Mouse (Mus musculus) hindbrain, embryonic 15.5 days (tissue): ENCODE measurements around the gene Gabrd. TPM values are rescaled to one million over a fixed set of nuclear protein-coding genes. Genes with fewer than 3 reads are reported as not detected.
"Not testable (repeated sequence)": the region's sequence is repeated elsewhere in the genome, so short reads cannot be mapped to it uniquely, and the experiment has no call there.

Source experiments
- ATAC-seq: fragments of 200-750 bp; cut with Nextera tagmentation; 2 replicates; pipeline ENCODE4 v1.8.0; 2017; ENCODE audit warnings: low read depth, moderate number of reproducible peaks, moderate TSS enrichment; ENCODE audit not compliant: low FRiP score
- H3K27ac ChIP-seq: fragments of 300-500 bp; sonication (generic); replicated peaks from 2 replicates; pipeline ENCODE4 v1.5.1; 2015; ENCODE audit warnings: mild to moderate bottlenecking, inconsistent platforms
- H3K27me3 ChIP-seq: fragments of 300-500 bp; sonication (generic); 2 replicates; pipeline ENCODE4 v1.6.1; 2015; ENCODE audit warnings: control low read depth, inconsistent platforms
- H3K36me3 ChIP-seq: fragments of 300-500 bp; sonication (generic); 2 replicates; pipeline ENCODE4 v1.6.1; 2015; ENCODE audit warnings: control low read depth, inconsistent platforms
- H3K4me1 ChIP-seq: fragments of 300-500 bp; sonication (generic); replicated peaks from 2 replicates; pipeline ENCODE4 v1.6.1; 2015; ENCODE audit warnings: control low read depth, inconsistent platforms
- H3K4me2 ChIP-seq: fragments of 300-500 bp; sonication (generic); 2 replicates; pipeline ENCODE4 v1.6.1; 2015; ENCODE audit warnings: moderate library complexity, mild to moderate bottlenecking, inconsistent platforms
- H3K4me3 ChIP-seq: fragments of 300-500 bp; sonication (generic); 2 replicates; pipeline ENCODE4 v1.5.1; 2015; ENCODE audit warnings: mild to moderate bottlenecking, inconsistent platforms
- H3K9ac ChIP-seq: fragments of 300-500 bp; sonication (generic); 2 replicates; pipeline ENCODE4 v1.6.1; 2015; ENCODE audit warnings: inconsistent platforms
- H3K9me3 ChIP-seq: fragments of 300-500 bp; sonication (generic); 2 replicates; pipeline ENCODE4 v1.6.1; 2016; ENCODE audit warnings: control low read depth, inconsistent platforms
- WGBS: fragments of 180-500 bp; shearing (Covaris S2); methylation state at CpG from one replicate; pipeline ENCODE4 v1.1.7; 2015; 5-methylcytosine and 5-hydroxymethylcytosine counted together
- polyA plus RNA-seq: library from polyadenylated mRNA; unstranded; fragments of >200 nt; fragmentation: Nextera tagmentation; extraction: Ambion mirVana; gene quantifications from 2 replicates; pipeline ENCODE4 v1.2.1, GENCODE M21; 2015

Gabrd gene
- polyA plus RNA-seq: 0.14 and 0.25 TPM in 2 replicates

GRCm38 (mm10) chr4:155397511-155398221, at the start of gene Gabrd:
Gene Gabrd (minus strand): TSS chr4:155398112.
- no peaks in the 10 kb centered on the region for H3K9me3 ChIP-seq
- under 1% methylated on average over 54 of the region's 57 CpGs for WGBS
- H3K27ac ChIP-seq: no peak within 1 kb of the TSS
- peak within 1 kb of the TSS; percentile 43 for H3K4me3 ChIP-seq
- ATAC-seq: 0 out of 2 replicates have a peak, but pooled peaks have one; percentile 30
- H3K27me3 ChIP-seq: peaks cover 44% of the 10 kb centered on the region
- H3K36me3 ChIP-seq: no peaks in the 10 kb centered on the region
- H3K4me2 ChIP-seq: peak within 1 kb of the TSS; percentile 79
- H3K9ac ChIP-seq: no peak within 1 kb of the TSS; the same call in none of the 2 replicates
- H3K4me1 ChIP-seq: peaks cover 10% of the 10 kb centered on the region

- H3K36me3 ChIP-seq: no peaks in the 10 kb centered on the region
- no peak overlapping the region for H3K4me3 ChIP-seq
- H3K27me3 ChIP-seq: no peaks in the 10 kb centered on the region
- ATAC-seq: no peak
- H3K4me1 ChIP-seq: no peaks in the 10 kb centered on the region
- H3K9me3 ChIP-seq: no peaks in the 10 kb centered on the region
- no peak overlapping the region for H3K9ac ChIP-seq
- 77% methylated on average over 3 of the region's 3 CpGs for WGBS
- H3K27ac ChIP-seq: no peak overlapping the region
- no peak overlapping the region for H3K4me2 ChIP-seq
These were observed 44.9 kb upstream of the Gabrd start for GRCm38 (mm10) chr4:155442808-155443207.

GRCm38 (mm10) chr4:155433993-155434392, 36.1 kb upstream of the Gabrd start:
- no peaks in the 10 kb centered on the region for H3K4me1 ChIP-seq
- 88% methylated on average over 5 of the region's 5 CpGs for WGBS
- no peak for ATAC-seq

GRCm38 (mm10) chr4:155432358-155432757, 34.4 kb upstream of the Gabrd start:
- 90% methylated on average over 6 of the region's 6 CpGs for WGBS
- Histone ChIP-seq H3K4me3 (no peak overlapping the region), H3K36me3 (no peaks in the 10 kb centered on the region)

More at GRCm38 (mm10) chr4:155433993-155434392, 36.1 kb upstream of the Gabrd start:
- no peaks in the 10 kb centered on the region for H3K9me3 ChIP-seq
- H3K9ac ChIP-seq: no peak overlapping the region
- no peaks in the 10 kb centered on the region for H3K36me3 ChIP-seq
- no peak overlapping the region for H3K27ac ChIP-seq
- H3K27me3 ChIP-seq: no peaks in the 10 kb centered on the region
- no peak overlapping the region for H3K4me2 ChIP-seq
- H3K4me3 ChIP-seq: no peak overlapping the region

GRCm38 (mm10) chr4:155429202-155429601, 31.3 kb upstream of the Gabrd start:
- no peak overlapping the region for H3K4me2 ChIP-seq
- H3K36me3 ChIP-seq: no peaks in the 10 kb centered on the region
- H3K27me3 ChIP-seq: no peaks in the 10 kb centered on the region
- WGBS: 90% methylated on average over 3 of the region's 3 CpGs
- H3K27ac ChIP-seq: no peak overlapping the region
- no peak for ATAC-seq
- no peaks in the 10 kb centered on the region for H3K9me3 ChIP-seq
- H3K4me1 ChIP-seq: no peaks in the 10 kb centered on the region
- no peak overlapping the region for H3K4me3 ChIP-seq
- no peak overlapping the region for H3K9ac ChIP-seq

More at GRCm38 (mm10) chr4:155432358-155432757, 34.4 kb upstream of the Gabrd start:
- Histone ChIP-seq H3K4me2 (no peak overlapping the region), H3K4me1 (no peaks in the 10 kb centered on the region), H3K27me3 (no peaks in the 10 kb centered on the region), H3K27ac (no peak overlapping the region), H3K9me3 (no peaks in the 10 kb centered on the region), H3K9ac (no peak overlapping the region)
- ATAC-seq: no peak

- H3K9ac ChIP-seq: no peak overlapping the region
These were observed 30.5 kb upstream of the Gabrd start for GRCm38 (mm10) chr4:155428442-155428841.

GRCm38 (mm10) chr4:155426272-155426671, 28.4 kb upstream of the Gabrd start:
- no peaks in the 10 kb centered on the region for H3K27me3 ChIP-seq
- H3K4me2 ChIP-seq: no peak overlapping the region
- H3K4me1 ChIP-seq: no peaks in the 10 kb centered on the region
- H3K36me3 ChIP-seq: no peaks in the 10 kb centered on the region
- WGBS: 75% methylated on average over 6 of the region's 6 CpGs
- no peaks in the 10 kb centered on the region for H3K9me3 ChIP-seq
- H3K27ac ChIP-seq: no peak overlapping the region
- no peak for ATAC-seq
- H3K4me3 ChIP-seq: no peak overlapping the region
- no peak overlapping the region for H3K9ac ChIP-seq

More at GRCm38 (mm10) chr4:155428442-155428841, 30.5 kb upstream of the Gabrd start:
- H3K4me3 ChIP-seq: no peak overlapping the region
- no peak overlapping the region for H3K4me2 ChIP-seq
- H3K27me3 ChIP-seq: no peaks in the 10 kb centered on the region
- H3K36me3 ChIP-seq: no peaks in the 10 kb centered on the region
- no peak for ATAC-seq
- H3K9me3 ChIP-seq: no peaks in the 10 kb centered on the region
- no peak overlapping the region for H3K27ac ChIP-seq
- no peaks in the 10 kb centered on the region for H3K4me1 ChIP-seq

- Histone ChIP-seq H3K27ac (no peak overlapping the region), H3K27me3 (no peaks in the 10 kb centered on the region), H3K4me1 (no peaks in the 10 kb centered on the region), H3K4me2 (no peak overlapping the region), H3K9ac (no peak overlapping the region), H3K4me3 (no peak overlapping the region), H3K36me3 (0 out of 2 replicates have a peak, but pooled peaks cover 4% of the 10 kb centered on the region), H3K9me3 (no peaks in the 10 kb centered on the region)
- 92% methylated on average over 5 of the region's 5 CpGs for WGBS
- no peak for ATAC-seq
These were observed 26.1 kb upstream of the Gabrd start for GRCm38 (mm10) chr4:155423988-155424387.

GRCm38 (mm10) chr4:155421412-155422370, 23.8 kb upstream of the Gabrd start:
- 89% methylated on average over 22 of the region's 30 CpGs for WGBS
- not testable (repeated sequence) for H3K4me3 ChIP-seq, H3K27ac ChIP-seq, ATAC-seq, H3K36me3 ChIP-seq, H3K9me3 ChIP-seq, H3K4me2 ChIP-seq, H3K9ac ChIP-seq, H3K4me1 ChIP-seq, H3K27me3 ChIP-seq

GRCm38 (mm10) chr4:155420137-155420536, 22.2 kb upstream of the Gabrd start:
- no peak for ATAC-seq
- WGBS: 85% methylated on average over 3 of the region's 3 CpGs
- no peaks in the 10 kb centered on the region for H3K9me3 ChIP-seq

GRCm38 (mm10) chr4:155414656-155415235, 16.8 kb upstream of the Gabrd start:
- Histone ChIP-seq H3K4me3 (no peak overlapping the region), H3K9ac (no peak overlapping the region), H3K27ac (no peak overlapping the region), H3K4me1 (peaks cover 8% of the 10 kb centered on the region), H3K4me2 (no peak overlapping the region), H3K36me3 (no peaks in the 10 kb centered on the region), H3K27me3 (no peaks in the 10 kb centered on the region), H3K9me3 (no peaks in the 10 kb centered on the region)
- no peak for ATAC-seq
- WGBS: 89% methylated on average over 9 of the region's 9 CpGs

More at GRCm38 (mm10) chr4:155420137-155420536, 22.2 kb upstream of the Gabrd start:
- H3K4me1 ChIP-seq: no peaks in the 10 kb centered on the region
- H3K4me2 ChIP-seq: no peak overlapping the region
- H3K9ac ChIP-seq: no peak overlapping the region
- no peak overlapping the region for H3K4me3 ChIP-seq
- no peak overlapping the region for H3K27ac ChIP-seq
- H3K36me3 ChIP-seq: 0 out of 2 replicates have a peak, but pooled peaks cover 4% of the 10 kb centered on the region
- no peaks in the 10 kb centered on the region for H3K27me3 ChIP-seq
